Mouse (Mus musculus): Measurements from ENCODE around the gene Podxl2.

- TF ChIP-seq CTCF (IDR thresholded peaks at IDR 0.05; ENCODE audit: insufficient read depth, low read depth, low read length) (no peak), POLR2A (IDR thresholded peaks at IDR 0.05; ENCODE audit: insufficient read depth, low read depth, low read length) (no peak)
These were observed 81.6 kb downstream of the Podxl2 start for GRCm38 (mm10) chr6:88793243-88793642.

All from olfactory bulb, adult 2 months (tissue).